Mouse (Mus musculus) macrophage (primary cell): Measurements from ENCODE around the gene Rnf169. TPM values are rescaled to one million over a fixed set of nuclear protein-coding genes. Genes with fewer than 3 reads are reported as not detected.
"Not testable (repeated sequence)": the region's sequence is repeated elsewhere in the genome, so short reads cannot be mapped to it uniquely, and the experiment has no call there.

Experiments
- H3K27ac ChIP-seq: fragments of 350-480 bp; formaldehyde crosslinking; 2 replicates; pipeline ENCODE4 v1.9.0; 2021
- H3K36me3 ChIP-seq: fragments of 350-480 bp; formaldehyde crosslinking; 2 replicates; pipeline ENCODE4 v1.9.0; 2021; ENCODE audit errors: inconsistent target
- H3K4me3 ChIP-seq: fragments of 350-480 bp; formaldehyde crosslinking; 2 replicates; pipeline ENCODE4 v1.9.0; 2021; ENCODE audit errors: inconsistent target
- H3K79me2 ChIP-seq: fragments of 350-480 bp; formaldehyde crosslinking; 2 replicates; pipeline ENCODE4 v1.9.0; 2021; ENCODE audit errors: inconsistent target
- WGBS: methylation state at CpG from one replicate; pipeline ENCODE4 v1.1.7; 2026; ENCODE audit warnings: inconsistent platforms; ENCODE audit not compliant: missing documents; 5-methylcytosine and 5-hydroxymethylcytosine counted together
- polyA plus RNA-seq: library from polyadenylated mRNA; stranded (reverse); fragments of 250-400 nt; gene quantifications from 3 replicates; pipeline ENCODE4 v1.2.4, GENCODE M21; 2018; ENCODE audit warnings: inconsistent platforms

Rnf169 gene
- polyA plus RNA-seq, 1 experiment from 2014 or later: 10.4 TPM

GRCm38 (mm10) chr7:99945012-99945411 is 35.2 kb downstream of the Rnf169 start:
- H3K36me3 ChIP-seq: peaks cover 60% of the 10 kb centered on the region
- H3K4me3 ChIP-seq, H3K27ac ChIP-seq, H3K79me2 ChIP-seq: not testable (repeated sequence)
- 95% methylated on average over 15 of the region's 22 CpGs for WGBS

GRCm38 (mm10) chr7:99944520-99944919 is 35.7 kb downstream of the Rnf169 start:
- peaks cover 57% of the 10 kb centered on the region for H3K36me3 ChIP-seq
- H3K27ac ChIP-seq: no peak overlapping the region
- no peaks in the 10 kb centered on the region for H3K79me2 ChIP-seq
- 97% methylated on average over 3 of the region's 3 CpGs for WGBS
- no peak overlapping the region for H3K4me3 ChIP-seq

GRCm38 (mm10) chr7:99940669-99941068 is 39.6 kb downstream of the Rnf169 start:
- WGBS: 100% methylated on average over 1 of the region's 1 CpGs
- no peaks in the 10 kb centered on the region for H3K79me2 ChIP-seq
- peaks cover 61% of the 10 kb centered on the region for H3K36me3 ChIP-seq
- no peak overlapping the region for H3K4me3 ChIP-seq
- H3K27ac ChIP-seq: no peak overlapping the region

DNA sequence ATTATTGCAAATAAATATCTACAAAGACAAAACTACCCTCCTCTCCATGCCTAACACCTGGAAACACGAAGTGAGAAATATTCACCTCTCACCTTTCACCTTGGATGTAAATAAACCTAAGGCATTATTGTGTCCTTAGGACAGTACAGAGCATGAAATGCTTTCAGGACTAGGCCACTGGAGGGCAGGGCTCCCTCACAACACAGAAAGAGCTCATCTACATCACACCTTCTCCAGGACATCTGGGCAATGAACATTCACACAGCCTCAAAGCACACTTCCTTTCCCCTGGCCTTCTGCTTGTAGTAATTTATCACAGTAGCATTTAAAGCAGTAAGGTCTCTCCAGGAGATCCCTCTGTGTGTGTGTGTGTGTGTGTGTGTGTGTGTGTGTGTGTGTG is 44.5 kb downstream of the Rnf169 start:
- H3K27ac ChIP-seq: no peak overlapping the region
- H3K36me3 ChIP-seq: peaks cover 61% of the 10 kb centered on the region
- H3K79me2 ChIP-seq: no peaks in the 10 kb centered on the region
- no peak overlapping the region for H3K4me3 ChIP-seq
- WGBS: 100% methylated on average over 1 of the region's 1 CpGs

DNA sequence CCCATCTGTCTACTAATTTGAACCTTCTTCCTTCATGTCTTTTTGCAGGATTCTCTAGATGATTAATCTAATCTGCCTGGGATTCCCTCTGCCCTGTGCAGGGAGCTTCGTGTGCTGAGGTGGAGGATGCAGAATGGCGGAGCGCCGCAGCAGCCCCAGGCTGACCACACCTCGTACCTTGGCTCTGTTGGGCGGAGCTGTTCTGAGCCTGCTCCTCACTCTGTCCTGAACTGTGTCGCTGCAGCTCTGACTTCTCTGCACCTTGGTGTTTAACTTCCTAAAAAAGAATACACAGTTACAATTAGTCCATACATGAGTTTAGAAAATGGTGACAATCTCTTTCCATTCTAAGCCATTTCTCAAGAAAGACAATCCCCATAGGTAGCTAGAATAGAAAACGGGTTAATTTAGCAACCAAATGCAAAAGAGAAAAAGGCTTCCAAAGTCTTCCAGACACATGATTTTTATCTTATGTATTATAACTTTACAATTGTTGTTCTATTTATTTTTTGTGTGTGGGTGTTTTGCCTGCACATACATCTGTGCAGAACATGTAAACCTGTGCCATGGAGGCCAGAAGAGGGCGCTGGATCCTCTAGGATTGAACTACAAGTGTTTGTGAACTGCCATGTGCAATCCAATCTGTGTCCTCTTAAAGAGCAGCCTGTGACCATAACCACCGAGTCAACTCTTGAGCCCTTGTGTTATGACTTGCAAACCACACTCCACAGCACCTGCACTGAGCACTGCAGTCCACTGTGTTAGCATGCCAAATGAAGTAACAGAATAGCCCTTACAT is 53.1 kb downstream of the Rnf169 start:
- no peak overlapping the region for H3K27ac ChIP-seq
- WGBS: 79% methylated on average over 10 of the region's 10 CpGs
- no peaks in the 10 kb centered on the region for H3K79me2 ChIP-seq
- peaks cover 59% of the 10 kb centered on the region for H3K36me3 ChIP-seq
- no peak overlapping the region for H3K4me3 ChIP-seq

- Histone ChIP-seq H3K27ac (no peak overlapping the region), H3K79me2 (no peaks in the 10 kb centered on the region), H3K36me3 (peaks cover 29% of the 10 kb centered on the region), H3K4me3 (no peak overlapping the region)
- WGBS: 96% methylated on average over 2 of the region's 2 CpGs
Observed at GRCm38 (mm10) chr7:99920416-99920815, 59.8 kb downstream of the Rnf169 start.

- Histone ChIP-seq H3K36me3 (peaks cover 24% of the 10 kb centered on the region), H3K27ac (no peak overlapping the region), H3K79me2 (no peaks in the 10 kb centered on the region), H3K4me3 (no peak overlapping the region)
- WGBS: 84% methylated on average over 6 of the region's 6 CpGs
Observed at GRCm38 (mm10) chr7:99919971-99920370, 60.3 kb downstream of the Rnf169 start.

DNA sequence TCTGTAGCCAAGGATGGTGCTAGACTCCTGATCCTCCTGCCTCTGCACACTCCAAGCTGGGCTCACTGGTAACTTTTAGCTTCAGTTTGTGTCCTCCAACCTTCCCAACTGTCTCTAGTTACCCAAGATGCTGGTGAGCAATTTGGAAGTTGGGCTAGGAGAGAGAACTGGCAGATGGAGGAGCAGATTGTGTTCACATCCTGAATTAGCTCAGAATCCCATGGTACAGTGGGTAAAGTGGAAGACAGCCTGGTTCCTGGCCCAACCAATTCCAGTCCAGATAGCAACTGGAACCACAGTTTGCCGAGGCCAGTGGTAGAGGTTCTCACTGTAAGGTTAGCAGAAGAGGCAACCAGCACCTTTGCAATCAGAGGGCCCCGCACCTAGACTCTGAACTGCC is 61.1 kb downstream of the Rnf169 start:
- Histone ChIP-seq H3K4me3 (no peak overlapping the region), H3K79me2 (no peaks in the 10 kb centered on the region), H3K27ac (no peak overlapping the region), H3K36me3 (peaks cover 16% of the 10 kb centered on the region)
- 100% methylated on average over 2 of the region's 2 CpGs for WGBS

- WGBS: 5% methylated on average over 35 of the region's 36 CpGs
- Histone ChIP-seq H3K4me3 (no peak overlapping the region; the same call in 1 of the 2 replicates), H3K36me3 (no peaks in the 10 kb centered on the region; the same call in 1 of the 2 replicates), H3K27ac (no peak overlapping the region), H3K79me2 (no peaks in the 10 kb centered on the region)
Observed at GRCm38 (mm10) chr7:99917320-99917844, 62.9 kb downstream of the Rnf169 start.

GRCm38 (mm10) chr7:99916741-99917319 is 63.4 kb downstream of the Rnf169 start:
- Histone ChIP-seq H3K36me3 (no peaks in the 10 kb centered on the region; the same call in 1 of the 2 replicates), H3K79me2 (no peaks in the 10 kb centered on the region), H3K27ac (no peak overlapping the region), H3K4me3 (no peak overlapping the region; the same call in 1 of the 2 replicates)
- 14% methylated on average over 22 of the region's 22 CpGs for WGBS

DNA sequence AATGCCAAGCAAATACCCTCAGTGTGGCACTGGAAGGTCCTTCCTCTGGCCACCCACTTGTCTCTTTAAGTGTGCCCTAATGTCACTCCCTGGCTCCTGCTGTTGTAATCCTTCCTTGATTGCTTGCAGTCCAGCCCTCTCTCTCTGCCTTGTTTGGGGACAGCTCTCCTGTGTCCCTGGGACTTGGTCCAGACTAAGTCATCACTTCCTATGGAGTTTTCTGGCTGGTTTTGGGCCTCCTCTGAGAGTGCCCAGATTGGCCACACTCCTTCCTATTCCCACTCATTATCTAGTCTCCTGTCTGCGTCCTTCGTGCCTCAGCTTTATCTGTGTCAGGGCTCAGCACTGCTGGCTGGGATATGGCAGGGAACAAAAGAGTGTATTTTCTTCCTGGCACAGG is 64.7 kb downstream of the Rnf169 start:
- H3K79me2 ChIP-seq: no peaks in the 10 kb centered on the region
- H3K4me3 ChIP-seq: no peak overlapping the region
- H3K36me3 ChIP-seq: no peaks in the 10 kb centered on the region; the same call in 1 of the 2 replicates
- 88% methylated on average over 2 of the region's 2 CpGs for whole genome bisulfite sequencing
- no peak overlapping the region for H3K27ac ChIP-seq

GRCm38 (mm10) chr7:99914316-99914715 is 65.9 kb downstream of the Rnf169 start:
- no peak overlapping the region for H3K27ac ChIP-seq
- no peaks in the 10 kb centered on the region for H3K36me3 ChIP-seq
- no peaks in the 10 kb centered on the region for H3K79me2 ChIP-seq
- WGBS: 89% methylated on average over 10 of the region's 10 CpGs
- H3K4me3 ChIP-seq: no peak overlapping the region

DNA sequence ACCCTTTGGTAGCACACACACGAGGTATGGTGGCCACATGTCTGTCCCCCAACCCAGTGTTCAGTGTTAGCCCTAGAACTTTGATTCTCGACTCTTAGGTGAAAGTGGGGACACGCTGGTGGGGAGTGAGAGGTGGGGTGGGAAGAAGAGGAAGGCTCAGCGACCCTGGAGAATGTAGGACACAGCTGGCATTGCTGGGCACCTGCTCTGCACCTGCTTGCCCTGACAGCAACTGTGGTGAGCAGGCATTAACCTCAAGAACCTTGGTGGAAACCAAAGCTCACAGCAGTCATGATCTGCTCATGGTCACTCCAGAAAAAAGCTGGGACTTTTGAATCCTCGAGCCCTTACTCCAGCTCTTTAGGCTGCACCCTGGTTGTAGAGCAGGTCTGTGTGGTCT is 69.2 kb downstream of the Rnf169 start:
- H3K36me3 ChIP-seq: no peaks in the 10 kb centered on the region
- H3K27ac ChIP-seq: no peak overlapping the region
- no peak overlapping the region for H3K4me3 ChIP-seq
- WGBS: 79% methylated on average over 5 of the region's 5 CpGs
- H3K79me2 ChIP-seq: no peaks in the 10 kb centered on the region

- Histone ChIP-seq H3K4me3 (no peak overlapping the region), H3K36me3 (no peaks in the 10 kb centered on the region), H3K79me2 (no peaks in the 10 kb centered on the region), H3K27ac (0 out of 2 replicates have a peak overlapping the region, but pooled peaks have one; percentile 1)
- 70% methylated on average over 3 of the region's 3 CpGs for WGBS
Observed at GRCm38 (mm10) chr7:99907463-99907862, 72.8 kb downstream of the Rnf169 start.

DNA sequence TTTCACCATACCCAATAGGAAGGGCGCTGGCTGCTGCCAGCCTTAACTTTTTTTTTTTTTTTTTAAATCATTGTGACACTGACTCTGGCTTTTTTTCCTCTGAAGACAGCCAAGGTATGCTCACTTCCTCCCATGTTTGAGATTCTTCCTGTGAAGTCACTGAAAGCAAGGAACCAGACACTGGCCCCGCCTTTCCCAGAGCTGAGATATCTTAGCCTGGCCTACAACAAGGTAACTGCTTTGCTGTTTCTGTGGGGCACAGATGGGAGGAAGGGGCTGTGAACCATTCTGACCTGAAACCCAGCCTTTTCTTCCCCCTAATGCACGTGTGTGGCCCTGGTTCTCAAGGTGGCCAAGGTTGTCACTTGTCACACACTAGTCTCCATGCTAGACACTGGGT is 73.9 kb downstream of the Rnf169 start:
- peak overlapping the region; percentile 8; the same call in 1 of the 2 replicates for H3K27ac ChIP-seq
- 100% methylated on average over 3 of the region's 3 CpGs for WGBS

More for the DNA sequence above, 73.9 kb downstream of the Rnf169 start:
- Histone ChIP-seq H3K36me3 (no peaks in the 10 kb centered on the region), H3K4me3 (no peak overlapping the region), H3K79me2 (no peaks in the 10 kb centered on the region)
